Mouse (Mus musculus) limb, embryonic 10.5 days (tissue): Measurements from ENCODE around the gene Itga6. TPM values are rescaled to one million over a fixed set of nuclear protein-coding genes. Genes with fewer than 3 reads are reported as not detected.

Experiments
- DNase-seq: peaks from one replicate; pipeline ENCODE4 v3.0.0-alpha.2; 2017; ENCODE audit warnings: low spot score
- H3K27ac ChIP-seq: fragments of 300-500 bp; sonication (generic); 2 replicates; pipeline ENCODE4 v1.5.1; 2016; ENCODE audit warnings: mild to moderate bottlenecking
- H3K27me3 ChIP-seq: fragments of 300-500 bp; sonication (generic); 2 replicates; pipeline ENCODE4 v1.6.1; 2016; ENCODE audit warnings: low read depth, mild to moderate bottlenecking; ENCODE audit not compliant: poor library complexity, severe bottlenecking
- H3K36me3 ChIP-seq: fragments of 300-500 bp; sonication (generic); 2 replicates; pipeline ENCODE4 v1.6.1; 2016; ENCODE audit warnings: mild to moderate bottlenecking, moderate library complexity
- H3K4me1 ChIP-seq: fragments of 300-500 bp; sonication (generic); 2 replicates; pipeline ENCODE4 v1.6.1; 2016
- H3K4me3 ChIP-seq: fragments of 300-500 bp; sonication (generic); 2 replicates; pipeline ENCODE4 v1.5.1; 2016; ENCODE audit warnings: mild to moderate bottlenecking, moderate library complexity
- H3K9me3 ChIP-seq: fragments of 300-500 bp; sonication (generic); replicated peaks from 2 replicates; pipeline ENCODE4 v1.6.1; 2016; ENCODE audit warnings: mild to moderate bottlenecking
- WGBS: fragments of 180-500 bp; shearing (Covaris S2); methylation state at CpG from one replicate; pipeline ENCODE4 v1.1.7; 2016; 5-methylcytosine and 5-hydroxymethylcytosine counted together
- polyA plus RNA-seq: library from polyadenylated mRNA; unstranded; fragments of >200 nt; fragmentation: Nextera tagmentation; extraction: Ambion mirVana; gene quantifications from 2 replicates; pipeline ENCODE4 v1.2.1, GENCODE M21; 2016

The Itga6 gene
- polyA plus RNA-seq, 1 experiment from 2014 or later, result 22.3 TPM

- DNase-seq, result no peak
- H3K9me3 ChIP-seq, result no peaks in the 10 kb centered on the region
- peaks cover 8% of the 10 kb centered on the region; the same call in 1 of the 2 replicates for H3K27me3 ChIP-seq
- H3K4me3 ChIP-seq, result no peak overlapping the region
- H3K4me1 ChIP-seq, result peaks cover 17% of the 10 kb centered on the region
- no peaks in the 10 kb centered on the region for H3K36me3 ChIP-seq
- WGBS, result 45% methylated on average over 19 of the region's 19 CpGs
- H3K27ac ChIP-seq, result no peak overlapping the region
These were observed 13.4 kb downstream of the Itga6 start for GRCm38 (mm10) chr2:71758591-71759531.

GRCm38 (mm10) chr2:71760091-71760490 is 14.7 kb downstream of the Itga6 start:
- 69% methylated on average over 4 of the region's 4 CpGs for WGBS

GRCm38 (mm10) chr2:71761081-71761480 is 15.7 kb downstream of the Itga6 start:
- no peaks in the 10 kb centered on the region for H3K9me3 ChIP-seq
- no peaks in the 10 kb centered on the region for H3K36me3 ChIP-seq
- no peak overlapping the region for H3K4me3 ChIP-seq
- no peak overlapping the region for H3K27ac ChIP-seq
- peaks cover 8% of the 10 kb centered on the region; the same call in 1 of the 2 replicates for H3K27me3 ChIP-seq
- peaks cover 21% of the 10 kb centered on the region for H3K4me1 ChIP-seq
- no peak for DNase-seq
- WGBS, result 95% methylated on average over 9 of the region's 9 CpGs

More at GRCm38 (mm10) chr2:71760091-71760490, 14.7 kb downstream of the Itga6 start:
- Histone ChIP-seq H3K27ac (no peak overlapping the region), H3K36me3 (no peaks in the 10 kb centered on the region), H3K9me3 (no peaks in the 10 kb centered on the region), H3K27me3 (peaks cover 8% of the 10 kb centered on the region; the same call in 1 of the 2 replicates), H3K4me1 (peaks cover 21% of the 10 kb centered on the region), H3K4me3 (no peak overlapping the region)
- DNase-seq, result no peak

DNA sequence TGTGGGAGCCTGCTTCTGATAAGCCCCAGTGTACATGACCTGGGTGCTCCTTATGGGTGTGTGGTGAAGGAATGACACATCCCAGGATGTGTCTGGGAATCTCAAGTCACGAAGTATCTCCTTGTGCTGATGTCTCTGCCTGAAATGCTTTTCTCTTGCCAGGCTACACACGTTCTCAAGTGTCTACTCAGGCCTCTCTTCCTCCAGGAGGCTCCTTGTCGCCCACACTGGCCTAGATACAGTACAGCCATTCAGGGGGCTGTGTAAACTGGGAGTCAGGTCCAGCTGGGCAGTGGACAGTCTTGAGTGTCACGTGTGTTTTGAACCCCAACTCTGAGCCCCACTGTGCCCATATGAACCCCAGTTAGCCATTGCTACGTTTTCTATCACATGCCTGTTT is 19.1 kb downstream of the Itga6 start:
- H3K4me1 ChIP-seq, result peaks cover 7% of the 10 kb centered on the region; the same call in 1 of the 2 replicates
- WGBS, result 71% methylated on average over 5 of the region's 5 CpGs
- no peak for DNase-seq

DNA sequence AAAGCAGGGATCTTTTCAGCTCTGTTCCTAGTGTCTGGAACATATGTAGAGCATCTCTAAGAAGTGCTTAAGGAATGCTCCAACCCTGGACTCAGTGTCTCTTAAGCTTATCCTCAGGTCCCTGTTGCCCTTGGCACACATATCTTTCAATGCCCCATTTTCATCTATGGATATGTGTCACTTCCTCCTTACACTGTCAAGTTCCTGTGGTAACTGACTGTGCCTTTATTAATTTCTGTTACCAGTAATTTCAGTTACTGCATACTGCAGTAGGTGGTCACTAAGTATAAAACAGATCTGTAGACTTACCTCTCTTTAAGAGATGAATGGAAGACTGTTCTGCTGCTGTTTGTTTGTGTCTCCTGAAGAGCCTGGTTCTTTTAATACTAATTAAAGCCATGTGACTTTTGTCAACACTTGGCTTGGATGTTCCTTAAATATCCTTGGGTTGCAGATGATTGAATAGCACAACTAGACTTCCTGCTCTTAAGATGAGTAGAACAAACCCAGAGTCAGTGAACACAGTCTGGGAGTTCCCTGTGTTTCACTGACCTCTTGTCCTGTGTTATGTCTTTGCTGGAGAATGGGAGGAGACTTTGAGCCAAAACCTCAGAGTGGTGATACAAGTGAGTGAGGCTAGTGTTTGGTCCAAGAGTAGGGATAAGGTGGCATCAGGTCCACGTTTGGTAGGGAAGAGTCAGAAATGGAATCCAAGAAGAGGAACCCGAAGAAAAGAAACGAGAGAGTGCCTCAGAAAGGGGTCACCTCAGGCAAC is 19.7 kb downstream of the Itga6 start:
- Histone ChIP-seq H3K4me1 (0 out of 2 replicates have a peak, but pooled peaks cover 4% of the 10 kb centered on the region), H3K27ac (no peak overlapping the region), H3K9me3 (no peaks in the 10 kb centered on the region), H3K36me3 (no peaks in the 10 kb centered on the region), H3K4me3 (no peak overlapping the region), H3K27me3 (no peaks in the 10 kb centered on the region)
- no peak for DNase-seq
- 85% methylated on average over 3 of the region's 3 CpGs for WGBS

More for the DNA sequence above, 19.1 kb downstream of the Itga6 start:
- Histone ChIP-seq H3K27ac (no peak overlapping the region), H3K4me3 (no peak overlapping the region), H3K9me3 (no peaks in the 10 kb centered on the region), H3K36me3 (no peaks in the 10 kb centered on the region), H3K27me3 (no peaks in the 10 kb centered on the region)

DNA sequence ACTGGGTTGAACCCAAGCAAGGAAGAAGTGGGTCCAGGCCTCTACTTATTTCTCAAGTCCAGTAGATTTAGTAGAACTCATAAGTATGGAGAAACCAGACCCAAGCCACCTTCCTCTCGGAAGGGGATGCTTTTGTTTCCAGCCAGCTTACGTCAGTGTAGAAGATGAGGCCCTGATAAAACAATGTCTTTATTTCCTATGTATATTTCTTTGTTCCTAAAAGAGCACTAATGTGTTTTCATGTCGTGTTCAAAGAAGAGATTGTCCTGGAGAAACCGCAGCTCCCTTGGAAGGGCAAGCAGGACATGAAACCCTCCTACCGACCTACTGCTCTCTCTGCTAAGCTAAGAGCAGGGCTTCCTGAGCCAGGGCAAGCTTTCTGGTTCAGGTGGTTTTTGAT is 20.6 kb downstream of the Itga6 start:
- DNase-seq, result no peak
- H3K27me3 ChIP-seq, result no peaks in the 10 kb centered on the region
- no peaks in the 10 kb centered on the region for H3K36me3 ChIP-seq
- no peak overlapping the region for H3K27ac ChIP-seq
- 0 out of 2 replicates have a peak, but pooled peaks cover 3% of the 10 kb centered on the region for H3K4me1 ChIP-seq
- 95% methylated on average over 5 of the region's 5 CpGs for WGBS
- H3K4me3 ChIP-seq, result no peak overlapping the region
- H3K9me3 ChIP-seq, result no peaks in the 10 kb centered on the region

DNA sequence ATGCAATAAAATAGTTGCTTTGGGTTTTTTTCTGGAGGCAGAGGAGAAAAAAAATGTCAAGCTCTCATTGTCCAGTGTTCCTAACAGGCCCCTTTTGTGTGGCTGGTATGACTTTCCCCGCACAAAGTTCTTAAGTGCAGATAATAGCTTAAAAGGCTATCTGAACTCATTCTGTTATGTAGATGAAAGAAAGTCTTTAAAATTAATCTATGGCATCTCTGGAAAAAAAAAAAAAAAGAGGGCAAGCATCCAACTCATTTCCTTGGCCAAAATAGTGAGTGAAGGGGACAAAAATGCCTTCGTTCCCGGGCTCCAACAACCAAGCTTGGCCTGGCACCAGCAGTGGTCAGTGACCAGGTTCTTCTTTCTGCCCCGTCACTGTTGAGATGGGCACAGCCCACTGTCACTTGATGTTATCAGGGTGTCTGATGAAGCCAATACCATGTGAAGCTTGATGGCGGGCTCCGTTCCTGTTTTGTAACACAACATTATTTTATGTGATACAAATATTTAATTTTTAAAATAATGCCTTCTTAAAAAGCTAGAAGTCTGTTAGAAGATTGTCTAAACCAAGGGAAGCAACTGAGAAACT is 21.7 kb downstream of the Itga6 start:
- no peak overlapping the region for H3K4me3 ChIP-seq
- 96% methylated on average over 6 of the region's 6 CpGs for WGBS
- no peak for DNase-seq
- H3K9me3 ChIP-seq, result no peaks in the 10 kb centered on the region
- H3K27ac ChIP-seq, result no peak overlapping the region
- no peaks in the 10 kb centered on the region for H3K36me3 ChIP-seq
- H3K4me1 ChIP-seq, result 0 out of 2 replicates have a peak, but pooled peaks cover 3% of the 10 kb centered on the region
- no peaks in the 10 kb centered on the region for H3K27me3 ChIP-seq

- DNase-seq, result no peak
- H3K27ac ChIP-seq, result no peak overlapping the region
- no peaks in the 10 kb centered on the region for H3K4me1 ChIP-seq
- no peaks in the 10 kb centered on the region for H3K27me3 ChIP-seq
- H3K36me3 ChIP-seq, result no peaks in the 10 kb centered on the region
- 93% methylated on average over 4 of the region's 4 CpGs for WGBS
- no peak overlapping the region for H3K4me3 ChIP-seq
- H3K9me3 ChIP-seq, result no peaks in the 10 kb centered on the region
These were observed 26.3 kb downstream of the Itga6 start for GRCm38 (mm10) chr2:71771762-71772161.

DNA sequence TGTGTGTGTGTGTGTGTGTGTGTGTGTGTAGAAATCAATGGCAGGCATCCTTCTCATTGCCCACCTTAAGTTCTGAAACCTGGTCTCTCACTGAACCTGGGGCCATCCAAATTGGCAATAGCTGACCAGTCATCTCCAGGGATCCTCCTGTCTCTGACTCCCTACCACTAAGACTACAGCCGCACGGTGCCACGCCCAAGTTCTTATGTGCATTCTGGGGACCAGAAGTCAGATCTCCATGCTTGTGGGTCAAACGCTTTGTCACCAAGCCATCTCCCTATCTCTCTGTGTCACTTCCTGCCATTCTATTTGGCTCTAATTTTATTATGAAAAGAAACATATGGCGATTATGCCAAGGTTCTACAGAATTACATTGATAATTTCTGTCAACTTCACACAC is 28.3 kb downstream of the Itga6 start:
- Histone ChIP-seq H3K4me3 (no peak overlapping the region), H3K27ac (no peak overlapping the region), H3K9me3 (no peaks in the 10 kb centered on the region), H3K27me3 (no peaks in the 10 kb centered on the region), H3K4me1 (no peaks in the 10 kb centered on the region), H3K36me3 (no peaks in the 10 kb centered on the region)
- 92% methylated on average over 5 of the region's 5 CpGs for WGBS
- no peak for DNase-seq

- Histone ChIP-seq H3K9me3 (no peaks in the 10 kb centered on the region), H3K27ac (no peak overlapping the region), H3K27me3 (no peaks in the 10 kb centered on the region), H3K36me3 (no peaks in the 10 kb centered on the region), H3K4me3 (no peak overlapping the region), H3K4me1 (no peaks in the 10 kb centered on the region)
- no peak for DNase-seq
- 83% methylated on average over 10 of the region's 10 CpGs for WGBS
These were observed 29.0 kb downstream of the Itga6 start for GRCm38 (mm10) chr2:71774246-71774951.

DNA sequence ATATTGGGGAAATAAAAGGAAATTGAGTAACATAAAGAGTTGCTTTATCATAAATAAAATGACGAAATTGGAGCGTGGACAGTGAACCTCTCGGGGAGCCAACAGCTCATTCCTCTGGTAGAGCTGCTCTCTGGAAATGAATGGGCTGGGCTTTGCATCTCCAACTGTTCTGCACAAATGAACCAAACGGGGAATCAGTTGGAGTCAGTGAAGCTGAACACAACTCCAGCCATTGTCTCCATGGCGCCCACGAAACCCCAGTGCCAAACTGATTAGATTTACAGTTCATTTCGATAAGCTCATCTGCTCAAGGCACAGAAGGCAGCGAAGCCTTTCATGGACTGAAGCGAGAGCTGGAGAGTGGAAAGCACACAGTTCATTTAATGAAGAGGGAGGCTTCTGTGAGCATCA is 29.8 kb downstream of the Itga6 start:
- no peak overlapping the region for H3K4me3 ChIP-seq
- DNase-seq, result no peak

DNA sequence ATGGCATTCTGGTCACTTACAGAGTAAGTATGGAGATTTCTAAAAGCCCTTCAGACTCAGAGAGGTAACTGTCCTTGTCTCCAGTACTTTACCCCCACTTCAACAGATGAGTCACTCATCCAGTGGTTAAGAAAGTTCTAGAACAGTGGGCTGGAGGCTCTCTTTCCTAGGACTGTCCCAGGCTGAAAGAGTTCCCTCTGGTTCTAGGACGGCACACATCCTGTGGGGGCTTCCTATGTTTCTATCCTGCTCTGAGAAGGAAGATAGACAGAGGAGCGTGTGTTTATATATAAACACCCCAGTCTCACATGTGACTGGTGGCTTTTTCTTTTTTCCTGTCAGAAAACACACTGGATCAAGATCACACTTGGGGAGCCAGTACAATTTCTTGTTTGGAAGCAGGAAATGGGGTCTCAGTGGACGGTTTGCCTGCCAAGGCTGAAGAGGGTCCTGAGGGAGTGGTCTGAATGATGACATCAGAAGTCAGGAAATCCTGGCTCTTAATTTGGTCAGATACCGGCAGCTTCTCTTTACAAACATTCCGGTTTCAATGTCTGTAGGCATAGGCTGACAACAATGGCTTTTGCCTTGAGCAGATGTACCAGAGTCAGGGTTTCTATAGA is 34.0 kb downstream of the Itga6 start:
- Histone ChIP-seq H3K36me3 (no peaks in the 10 kb centered on the region), H3K27ac (no peak overlapping the region; the same call in 1 of the 2 replicates), H3K9me3 (no peaks in the 10 kb centered on the region), H3K27me3 (0 out of 2 replicates have a peak, but pooled peaks cover 4% of the 10 kb centered on the region), H3K4me3 (no peak overlapping the region), H3K4me1 (peaks cover 2% of the 10 kb centered on the region; the same call in 1 of the 2 replicates)
- 82% methylated on average over 5 of the region's 5 CpGs for WGBS
- no peak for DNase-seq

More for the DNA sequence above, 29.8 kb downstream of the Itga6 start:
- Histone ChIP-seq H3K36me3 (no peaks in the 10 kb centered on the region), H3K27ac (no peak overlapping the region), H3K27me3 (no peaks in the 10 kb centered on the region), H3K9me3 (no peaks in the 10 kb centered on the region), H3K4me1 (peaks cover 2% of the 10 kb centered on the region; the same call in 1 of the 2 replicates)
- WGBS, result 79% methylated on average over 9 of the region's 9 CpGs
